Mouse (Mus musculus) kidney, postnatal 36 days (tissue): Measurements from ENCODE around the gene Thumpd1.
"Not testable (repeated sequence)": the region's sequence is repeated elsewhere in the genome, so short reads cannot be mapped to it uniquely, and the experiment has no call there.

Experiments used
- DNase-seq, 2 experiments: peaks; one replicate each; pipeline ENCODE4 v3.0.0; 2021 to 2022; ENCODE audit warnings: mixed read lengths in 2 of 2

The Thumpd1 gene

DNA sequence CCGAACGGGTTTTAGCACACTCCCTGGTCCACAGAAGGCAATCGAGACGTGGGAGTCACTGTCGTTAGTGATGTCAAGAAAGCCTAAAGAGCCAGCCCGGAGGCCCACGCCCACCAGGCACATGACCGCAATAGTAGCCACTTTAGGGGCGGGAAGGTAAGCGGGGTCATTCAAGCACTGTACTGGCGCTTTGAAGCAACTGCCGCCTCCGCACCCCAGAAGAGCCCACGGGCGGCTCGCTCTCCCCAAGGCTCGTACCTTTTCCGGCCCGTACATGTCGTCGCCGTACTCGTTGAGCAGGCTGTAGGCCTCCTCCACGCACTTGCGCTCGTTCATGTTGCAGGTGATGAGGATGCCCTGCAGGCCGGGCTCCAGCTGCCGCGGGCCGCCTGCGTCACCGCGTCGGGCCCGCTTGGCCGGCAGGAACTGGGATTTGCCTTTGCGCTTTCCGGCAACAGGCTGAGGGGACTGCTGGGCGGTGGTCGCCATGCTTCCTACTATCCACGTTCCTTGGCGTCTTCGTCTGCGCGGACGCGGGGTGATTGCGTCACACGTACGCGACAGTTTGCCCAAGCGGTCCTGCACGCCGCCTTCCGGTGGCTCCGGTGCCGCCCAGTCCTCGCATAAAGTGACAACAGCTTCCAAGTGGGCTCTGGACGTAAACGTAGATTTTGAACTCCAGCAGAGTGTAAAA lies at the start of gene Thumpd1:
Gene Thumpd1 (minus strand): TSS at position 546 of the 694 bp plus-strand sequence.
- peak; percentile 95 to 98 for DNase-seq

DNA sequence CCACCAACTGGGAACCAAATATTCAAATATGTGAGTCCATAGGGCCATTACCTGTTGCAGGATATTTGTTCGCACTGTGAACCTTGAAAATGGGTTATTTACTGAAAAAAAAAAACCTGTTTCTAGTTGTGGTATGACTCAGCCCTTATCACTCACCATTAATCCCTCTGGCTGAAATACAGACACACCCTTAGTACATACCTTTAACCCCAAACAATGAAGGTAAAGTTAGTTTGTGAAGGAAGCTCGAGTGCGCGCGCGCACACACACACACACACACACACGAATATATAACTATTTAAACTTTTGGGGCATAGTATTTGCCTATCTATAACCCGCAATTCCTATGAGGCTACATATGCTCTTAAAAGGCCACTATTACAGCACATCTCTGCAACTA lies 49.3 kb upstream of the Thumpd1 start:
- no peak for DNase-seq

DNA sequence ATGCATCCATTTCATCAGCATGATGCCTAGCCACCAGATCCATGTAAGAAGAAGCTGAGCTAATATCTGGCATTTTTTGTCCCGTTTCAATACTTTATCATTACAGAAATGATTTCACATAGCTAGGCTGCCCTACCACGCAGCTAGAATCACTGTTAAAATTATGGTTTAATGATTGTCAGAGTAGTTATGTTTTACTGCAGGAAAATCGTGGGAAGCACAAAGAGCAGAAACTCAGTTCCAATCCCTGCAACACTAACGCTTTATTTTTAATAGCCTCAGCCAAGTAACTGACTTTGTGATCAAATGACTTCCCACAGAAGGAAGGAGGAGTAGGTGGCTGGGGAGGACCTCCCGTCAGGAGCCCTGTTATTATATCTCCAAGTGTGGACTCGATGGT lies 46.4 kb upstream of the Thumpd1 start:
- DNase-seq: peak in 1 of 2 experiments; percentile 12

DNA sequence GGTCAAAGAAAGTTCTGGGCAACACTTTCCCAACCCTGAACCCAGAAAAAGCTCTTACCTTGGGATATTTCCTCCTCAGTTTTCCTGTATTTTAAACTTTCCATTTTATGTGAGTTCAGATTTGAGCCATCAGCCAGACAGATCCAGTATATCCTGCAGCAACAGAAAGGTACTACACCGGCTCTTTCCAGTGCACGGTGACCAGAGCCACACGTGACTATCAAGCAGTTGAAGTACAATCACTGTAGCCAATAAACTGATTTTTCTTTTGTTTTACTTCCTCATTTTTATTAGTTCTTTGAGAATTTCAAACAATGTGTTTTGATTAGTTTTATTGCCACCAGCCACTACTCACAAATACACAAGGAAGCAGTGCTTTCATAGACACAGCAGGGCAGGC lies 43.8 kb upstream of the Thumpd1 start:
- DNase-seq: no peak

DNA sequence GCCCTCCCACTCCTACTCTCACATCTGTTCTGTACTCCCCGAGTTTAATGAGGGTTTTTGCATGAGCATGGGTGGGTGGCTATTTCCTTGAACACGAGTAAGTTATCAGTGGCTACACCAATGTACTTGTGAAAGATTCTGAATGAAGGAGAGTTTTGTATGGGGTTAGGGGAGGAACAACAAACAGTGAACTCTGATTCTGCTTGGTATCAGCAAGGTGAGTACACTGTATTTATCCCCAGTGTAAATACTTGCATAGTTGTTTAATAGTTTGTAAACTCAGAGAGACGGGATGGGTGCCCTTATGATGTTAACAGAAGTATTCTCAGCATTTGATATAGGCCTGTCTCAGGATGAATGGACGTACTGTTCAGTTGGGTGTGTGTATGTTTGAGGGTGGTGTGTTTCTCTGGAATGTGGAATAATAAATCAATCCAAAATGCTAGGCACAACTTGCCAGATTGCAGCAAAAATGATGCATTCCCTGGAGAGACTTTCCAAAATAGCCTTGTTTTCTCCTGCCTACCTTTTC lies 41.6 kb upstream of the Thumpd1 start:
- no peak for DNase-seq

DNA sequence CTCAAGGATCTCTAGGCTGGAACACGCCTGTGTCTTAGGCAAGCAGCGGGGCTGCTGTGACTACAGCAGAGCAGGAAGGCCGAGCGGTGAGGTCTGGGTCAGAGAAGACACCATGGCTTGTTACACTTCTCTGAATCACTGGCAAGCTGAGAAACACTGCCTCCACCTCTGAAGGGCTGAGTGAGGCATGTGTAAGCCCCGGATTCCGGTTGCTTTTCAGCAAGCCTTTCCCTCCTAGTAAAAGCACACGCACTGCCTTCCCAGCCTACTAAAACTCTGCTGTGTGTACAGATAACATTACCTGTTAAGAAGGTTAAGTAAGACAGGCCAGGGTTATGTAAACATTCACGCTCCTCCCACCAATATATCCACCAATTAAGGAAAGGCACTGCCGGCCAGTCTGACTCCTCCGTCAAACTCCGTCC lies 39.9 kb upstream of the Thumpd1 start, which contains the start of gene Acsm3:
Gene Acsm3 (plus strand): TSS at position 397 of the 425 bp plus-strand sequence.
- DNase-seq: peak; percentile 57 to 62

DNA sequence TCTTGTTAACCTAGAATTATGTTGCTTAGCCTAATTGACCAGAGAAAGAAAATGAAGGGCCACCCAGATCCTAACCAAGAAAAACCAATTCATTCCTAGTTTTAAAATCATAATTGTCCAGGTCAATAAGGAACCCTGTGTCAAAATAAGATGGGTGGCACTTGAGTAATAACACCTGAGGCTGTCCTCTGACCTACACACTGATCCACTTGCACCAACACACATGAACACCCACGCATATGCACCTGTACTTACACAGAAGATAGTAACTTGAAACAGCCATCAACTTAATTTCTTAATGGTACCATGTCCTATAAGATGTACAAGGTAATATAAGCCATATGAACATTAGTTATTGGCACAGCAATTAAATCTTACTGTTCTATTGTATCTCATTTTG lies 33.1 kb upstream of the Thumpd1 start:
- no peak for DNase-seq

GRCm38 (mm10) chr7:119749942-119750341 lies 29.3 kb upstream of the Thumpd1 start:
- DNase-seq: peak; percentile 51 to 78

- DNase-seq: no peak
Observed at GRCm38 (mm10) chr7:119748761-119749160, 28.2 kb upstream of the Thumpd1 start.

GRCm38 (mm10) chr7:119745869-119746268 lies 25.3 kb upstream of the Thumpd1 start:
- DNase-seq: peak; percentile 62 to 85

DNA sequence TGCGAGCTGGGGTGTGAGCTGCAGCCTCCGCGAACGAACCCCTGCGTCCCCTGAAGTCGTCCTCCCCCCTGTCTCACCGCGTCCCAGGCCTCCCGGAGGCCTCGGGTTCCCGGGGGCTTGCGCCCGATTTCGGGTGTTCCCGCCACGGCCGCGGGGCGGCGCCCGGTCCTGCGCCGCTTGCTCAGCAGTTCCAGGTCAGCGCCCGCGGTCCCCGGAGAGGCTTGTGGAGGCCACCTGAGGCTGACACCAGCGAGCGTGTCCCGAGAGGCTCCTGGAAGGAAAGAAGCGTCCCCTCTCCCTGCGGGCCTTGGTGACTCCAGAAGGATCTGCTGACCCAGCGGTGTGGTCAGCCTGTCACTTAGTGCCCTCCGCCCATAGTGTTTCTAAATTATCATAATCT lies 23.7 kb upstream of the Thumpd1 start:
- DNase-seq: peak in 1 of 2 experiments; percentile 68

- DNase-seq: not testable (repeated sequence)
Observed at GRCm38 (mm10) chr7:119739798-119740468, 19.3 kb upstream of the Thumpd1 start.

DNA sequence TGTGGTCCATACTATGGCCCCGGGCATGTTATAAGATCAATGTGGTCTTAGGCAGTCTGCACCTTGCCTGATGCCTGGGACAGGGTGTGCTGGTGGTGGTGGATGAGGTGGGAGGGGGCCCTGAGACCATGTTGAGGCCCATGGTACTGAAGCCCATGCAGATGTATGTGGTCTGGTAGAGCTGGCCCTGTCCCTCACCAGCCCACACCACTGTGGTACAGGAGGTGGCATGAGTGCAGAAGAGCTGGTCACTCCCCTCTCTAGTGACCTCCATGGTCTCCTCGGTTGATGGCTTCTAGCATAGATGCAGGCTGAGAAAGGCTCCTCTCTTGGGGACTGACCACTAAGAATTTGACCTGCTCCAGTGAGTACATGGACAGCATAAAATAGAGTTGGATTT lies 18.3 kb upstream of the Thumpd1 start:
- DNase-seq: no peak

DNA sequence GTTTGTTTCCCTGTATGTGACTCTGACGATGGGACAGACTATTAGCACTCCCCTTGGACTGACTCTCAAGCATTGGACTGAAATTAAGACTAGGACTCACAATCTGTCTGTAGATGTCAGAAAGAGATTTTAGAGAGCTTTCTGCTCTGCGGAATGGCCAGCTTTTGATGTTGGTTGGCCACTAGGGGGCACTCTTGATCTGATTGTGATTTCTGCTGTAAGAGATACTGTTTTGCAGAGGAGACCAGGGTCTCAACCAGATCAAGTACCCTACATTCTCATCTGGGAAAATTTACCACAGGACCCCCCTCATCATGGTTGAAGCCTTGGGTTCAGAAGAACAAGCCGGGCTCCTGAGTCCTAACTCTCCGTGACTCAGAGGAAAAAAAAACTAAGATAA lies 10.7 kb upstream of the Thumpd1 start:
- DNase-seq: peak; percentile 34 to 61

DNA sequence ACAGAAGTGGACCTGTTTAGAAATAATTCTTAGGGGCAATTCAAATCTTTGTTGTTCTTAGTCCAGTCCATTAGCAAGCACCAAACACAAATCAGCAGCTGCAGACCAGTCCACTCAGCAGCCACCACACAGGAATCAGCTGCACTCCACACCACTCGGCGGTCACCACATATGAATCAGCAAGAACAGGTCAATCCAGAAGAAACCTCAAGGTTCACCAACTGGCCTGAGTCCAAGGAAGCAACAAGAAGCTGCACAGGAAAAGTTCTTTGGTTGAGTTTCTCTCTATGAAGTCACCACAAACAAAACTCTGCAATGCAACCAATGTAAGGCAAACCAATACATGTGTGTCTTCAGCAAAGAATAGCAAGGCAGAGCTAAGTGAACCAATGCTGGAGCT lies 7.0 kb upstream of the Thumpd1 start:
- no peak for DNase-seq

- DNase-seq: peak in 1 of 2 experiments; percentile 21
Observed at GRCm38 (mm10) chr7:119720947-119721310, 331 bp upstream of the Thumpd1 start.

- no peak for DNase-seq
Observed at GRCm38 (mm10) chr7:119714111-119714510, 6.5 kb downstream of the Thumpd1 start.

- DNase-seq: no peak
Observed at GRCm38 (mm10) chr7:119694926-119695325, 25.7 kb downstream of the Thumpd1 start.

DNA sequence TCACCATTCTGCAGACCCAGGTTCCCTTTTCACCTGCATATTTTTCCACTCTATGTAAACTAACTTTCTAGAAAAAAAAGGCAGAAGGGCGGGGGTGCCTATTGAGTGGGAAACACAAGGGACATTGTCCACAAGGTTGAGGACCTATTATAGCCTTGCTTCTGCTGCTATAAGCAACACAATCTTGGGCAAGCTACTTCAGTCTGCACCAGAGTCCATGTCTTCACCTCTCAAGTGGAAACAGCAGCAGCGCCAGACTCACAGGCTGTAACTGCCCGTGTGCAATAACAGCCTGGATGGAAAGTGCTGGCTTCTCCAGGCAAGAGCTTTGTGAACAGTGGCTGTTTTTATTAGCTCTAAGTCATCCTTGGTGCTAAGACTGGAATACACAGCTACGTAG lies 28.3 kb downstream of the Thumpd1 start:
- DNase-seq: no peak

GRCm38 (mm10) chr7:119689726-119690125 lies 30.9 kb downstream of the Thumpd1 start, which contains the start of gene Acsm4:
Acsm4 (plus strand) TSS chr7:119690026.
- no peak for DNase-seq

GRCm38 (mm10) chr7:119682699-119683098 lies 37.9 kb downstream of the Thumpd1 start:
- DNase-seq: no peak

DNA sequence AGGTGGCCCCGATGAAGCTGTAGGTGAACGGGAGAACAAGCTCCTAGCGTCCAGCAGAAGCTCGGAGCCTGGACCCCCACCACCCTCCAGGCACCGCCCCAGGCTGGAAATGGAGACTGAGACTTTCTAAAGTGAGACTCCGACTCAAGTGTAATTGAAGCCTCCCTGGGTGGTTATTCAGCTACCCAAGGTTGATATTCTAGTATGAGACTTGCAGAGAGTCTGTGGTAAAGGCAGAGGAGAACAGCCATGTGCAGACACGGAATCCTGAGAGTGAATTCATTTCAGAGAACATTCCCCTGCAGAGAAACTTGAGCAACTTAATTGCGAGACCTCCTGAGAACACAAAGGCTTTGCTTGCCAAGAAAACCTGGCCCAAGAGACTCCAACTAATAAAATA lies 40.5 kb downstream of the Thumpd1 start:
- no peak for DNase-seq

DNA sequence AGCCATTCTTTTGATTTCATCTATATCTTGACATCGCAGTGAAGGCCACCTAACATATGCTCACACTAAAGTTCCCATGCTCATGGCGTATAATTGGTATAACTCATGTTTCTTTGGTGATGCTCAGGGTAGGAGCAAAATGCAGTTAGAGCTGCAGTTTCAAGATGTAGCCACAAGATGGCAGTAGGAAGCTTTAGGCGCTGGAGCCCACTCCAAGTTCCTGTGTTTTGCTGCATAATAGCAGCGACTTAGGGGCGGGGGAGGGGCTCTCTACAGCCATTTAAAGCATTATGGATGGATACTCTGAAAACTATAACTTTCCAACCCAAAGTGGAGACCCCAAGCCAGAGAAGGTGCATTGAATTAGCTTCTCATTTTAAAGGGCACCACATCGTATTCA lies 47.1 kb downstream of the Thumpd1 start:
- peak; percentile 33 to 61 for DNase-seq

DNA sequence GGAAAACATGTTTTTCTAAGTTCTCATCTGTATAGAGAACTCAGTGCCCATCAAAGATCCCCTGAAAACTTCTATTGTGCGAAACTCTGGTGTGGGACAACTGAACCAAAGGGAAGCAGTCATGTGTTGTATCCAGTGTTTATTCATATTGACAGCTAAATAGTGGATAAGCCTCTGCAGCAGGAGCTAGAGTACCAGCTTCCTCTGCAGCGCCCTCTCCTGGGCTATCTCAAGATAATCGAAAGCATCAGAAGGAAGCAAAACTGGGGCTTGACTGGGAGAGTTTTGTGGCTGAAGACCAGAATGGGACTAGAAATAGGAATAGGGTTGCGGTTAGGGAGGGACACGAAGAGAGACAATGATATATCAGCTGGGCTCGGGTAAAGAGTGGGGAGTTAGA lies 49.7 kb downstream of the Thumpd1 start:
- DNase-seq: peak; percentile 49 to 77
